Mouse (Mus musculus): ENCODE measurements at regions not wholly inside any gene's neighbourhood (a gene's known extent, or its start where the extent isn't known, plus 50 kb on each side); places are given as distances from the start of the nearest gene placed in this dataset.

- no peak for TF ChIP-seq CTCF (IDR thresholded peaks at IDR 0.05)
- no peak for TF ChIP-seq EP300 (IDR thresholded peaks at IDR 0.05)
These were observed 393.1 kb downstream of the Rnd3 start for GRCm38 (mm10) chr2:50755616-50756450.

All from lung, postnatal 0 days (tissue).